In the genomic region with DNA sequence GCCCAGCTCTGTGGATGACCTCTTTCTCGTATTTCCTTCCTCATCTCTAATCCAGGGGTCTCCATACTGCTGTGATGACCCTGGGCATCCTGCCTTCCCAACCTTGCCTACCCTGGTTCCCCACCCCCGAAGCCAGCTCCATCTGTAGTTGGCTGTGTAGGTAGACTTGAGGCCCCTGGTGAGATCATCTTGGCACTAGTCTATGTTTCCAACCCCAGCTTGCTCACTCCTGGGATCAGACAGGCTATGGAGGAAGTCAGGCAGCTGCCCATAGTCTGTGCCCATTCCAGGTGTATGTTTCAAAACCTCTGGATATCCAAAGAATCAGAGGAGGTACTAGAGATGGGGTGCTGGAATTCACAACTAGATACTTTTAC, we compare ENCODE assay signal across 8 mouse cellular contexts. TPM values are rescaled to one million over a fixed set of nuclear protein-coding genes. Genes with fewer than 3 reads are reported as not detected.
DNase-seq lines count a peak whose midpoint lies in the region; ATAC-seq and TF ChIP-seq lines count a peak whose summit lies in the region.
"Had no signal": no experiment of that assay in that cellular context is flagged by ENCODE, and none has a peak within 500 bp of the region (broad histone marks: within the 10 kb centered on the region; RNA-seq: fewer than 3 reads in every experiment).

No protein-coding gene starts in this region.

- H3K4me1 ChIP-seq in hindbrain, postnatal 0 days (ENCODE audit: insufficient read depth, low read length): peaks cover 15% of the 10 kb centered on the region
- peaks cover 22% of the 10 kb centered on the region for H3K4me1 ChIP-seq in hindbrain, embryonic 10.5 days (replicated peaks)
- H3K4me1 ChIP-seq in brown adipose tissue, adult 24 weeks (ENCODE audit: control insufficient read depth, insufficient read depth, insufficient read length, low read length): peaks cover 5% of the 10 kb centered on the region; the same call in 1 of the 2 replicates
- no peaks in the 10 kb centered on the region for H3K4me1 ChIP-seq in embryonic facial prominence, embryonic 11.5 days (ENCODE audit: control insufficient read depth, insufficient read depth, low read length)
- H3K4me1 ChIP-seq in liver, embryonic 13.5 days (replicated peaks): peaks cover 12% of the 10 kb centered on the region
- H3K4me1 ChIP-seq: neural tube, embryonic 12.5 days had no signal

- no peak overlapping the region for H3K4me3 ChIP-seq in hindbrain, postnatal 0 days (ENCODE audit: low read length)
- no peak overlapping the region for H3K4me3 ChIP-seq in hindbrain, embryonic 10.5 days
- no peak overlapping the region for H3K4me3 ChIP-seq in brown adipose tissue, adult 24 weeks (ENCODE audit: insufficient read depth, low read depth, low read length)
- H3K4me3 ChIP-seq in embryonic facial prominence, embryonic 11.5 days (ENCODE audit: low read depth, low read length): no peak overlapping the region
- H3K4me3 ChIP-seq in liver, embryonic 13.5 days (replicated peaks): no peak overlapping the region
- H3K4me3 ChIP-seq: neural tube, embryonic 12.5 days had no signal

- peak overlapping the region; percentile 54; the same call in 1 of the 2 replicates for H3K27ac ChIP-seq in hindbrain, postnatal 0 days
- H3K27ac ChIP-seq in hindbrain, embryonic 10.5 days: no peak overlapping the region
- H3K27ac ChIP-seq in brown adipose tissue, adult 24 weeks (replicated peaks; ENCODE audit: low read depth, low read length): 0 out of 2 replicates have a peak overlapping the region, but pooled peaks have one; percentile 35
- no peak overlapping the region for H3K27ac ChIP-seq in embryonic facial prominence, embryonic 11.5 days (replicated peaks; ENCODE audit: low read depth, low read length)
- peak overlapping the region; percentile 80 for H3K27ac ChIP-seq in liver, embryonic 13.5 days
- H3K27ac ChIP-seq: neural tube, embryonic 12.5 days had no signal

- no peak for ATAC-seq in hindbrain, postnatal 0 days
- no peak for ATAC-seq in embryonic facial prominence, embryonic 11.5 days (replicated peaks; ENCODE audit: insufficient number of reproducible peaks, low FRiP score, low TSS enrichment, low read depth)
- no peak; the same call in 1 of the 2 replicates for ATAC-seq in liver, embryonic 13.5 days (ENCODE audit: low read depth)

- TF ChIP-seq CTCF in hindbrain, postnatal 0 days (IDR thresholded peaks at IDR 0.05; ENCODE audit: low read depth): no peak

- no peaks in the 10 kb centered on the region for H3K9me3 ChIP-seq in hindbrain, postnatal 0 days (ENCODE audit: low read length)
- no peaks in the 10 kb centered on the region for H3K9me3 ChIP-seq in hindbrain, embryonic 10.5 days
- no peaks in the 10 kb centered on the region for H3K9me3 ChIP-seq in embryonic facial prominence, embryonic 11.5 days (replicated peaks; ENCODE audit: control insufficient read depth, low read length)
- no peaks in the 10 kb centered on the region for H3K9me3 ChIP-seq in liver, embryonic 13.5 days (replicated peaks)
- H3K9me3 ChIP-seq: neural tube, embryonic 12.5 days had no signal

- 0 out of 2 replicates have a peak overlapping the region, but pooled peaks have one; percentile 38 for H3K4me2 ChIP-seq in hindbrain, postnatal 0 days (ENCODE audit: low read depth, low read length)
- H3K4me2 ChIP-seq in embryonic facial prominence, embryonic 11.5 days (ENCODE audit: low read depth, low read length): no peak overlapping the region
- H3K4me2 ChIP-seq in liver, embryonic 13.5 days: no peak overlapping the region

- no peak overlapping the region for H3K9ac ChIP-seq in hindbrain, postnatal 0 days (replicated peaks; ENCODE audit: low read length)
- no peak overlapping the region for H3K9ac ChIP-seq in embryonic facial prominence, embryonic 11.5 days (replicated peaks; ENCODE audit: low read length)
- no peak overlapping the region; the same call in 1 of the 2 replicates for H3K9ac ChIP-seq in liver, embryonic 13.5 days
- H3K9ac ChIP-seq: neural tube, embryonic 12.5 days had no signal

- no peak for DNase-seq in hindbrain, postnatal 0 days (ENCODE audit: low spot score)
- DNase-seq in hindbrain, embryonic 10.5 days (ENCODE audit: low spot score): no peak
- peak; percentile 17 for DNase-seq in embryonic facial prominence, embryonic 11.5 days (ENCODE audit: low spot score)
- no peak for DNase-seq in liver, embryonic 13.5 days
- no peak for DNase-seq in cerebellum, postnatal 25 days
- no peak for DNase-seq in cerebellum, postnatal 36 days

- WGBS in hindbrain, postnatal 0 days: 49% methylated on average over 2 of the region's 2 CpGs
- 55% methylated on average over 2 of the region's 2 CpGs for WGBS in hindbrain, embryonic 10.5 days
- WGBS in embryonic facial prominence, embryonic 11.5 days: 66% methylated on average over 2 of the region's 2 CpGs
- WGBS in liver, embryonic 13.5 days (ENCODE audit: insufficient replicate concordance): 14% methylated on average over 2 of the region's 2 CpGs

- H3K27me3 ChIP-seq in hindbrain, postnatal 0 days (ENCODE audit: insufficient read depth, low read length): no peaks in the 10 kb centered on the region
- H3K27me3 ChIP-seq in hindbrain, embryonic 10.5 days (ENCODE audit: insufficient read depth, poor library complexity, severe bottlenecking): 0 out of 2 replicates have a peak, but pooled peaks cover 4% of the 10 kb centered on the region
- H3K27me3 ChIP-seq in embryonic facial prominence, embryonic 11.5 days (ENCODE audit: control insufficient read depth, insufficient read depth, low read length): no peaks in the 10 kb centered on the region
- no peaks in the 10 kb centered on the region for H3K27me3 ChIP-seq in liver, embryonic 13.5 days
- H3K27me3 ChIP-seq: neural tube, embryonic 12.5 days had no signal

- no peaks in the 10 kb centered on the region for H3K36me3 ChIP-seq in hindbrain, postnatal 0 days (ENCODE audit: insufficient read depth, low read length)
- H3K36me3 ChIP-seq in hindbrain, embryonic 10.5 days: no peaks in the 10 kb centered on the region
- no peaks in the 10 kb centered on the region for H3K36me3 ChIP-seq in embryonic facial prominence, embryonic 11.5 days (replicated peaks; ENCODE audit: control insufficient read depth, insufficient read depth, low read depth, low read length)
- no peaks in the 10 kb centered on the region for H3K36me3 ChIP-seq in liver, embryonic 13.5 days
- H3K36me3 ChIP-seq: neural tube, embryonic 12.5 days had no signal

RNA-seq across cellular contexts. Expression of gene Sardh, which starts 0.7 kb away (rescaled TPM):
- total RNA-seq in hindbrain, postnatal 0 days (2014; rRNA removed): 14.2 and 22.3 TPM in 2 replicates
- 10.4 and 10.8 TPM in 2 replicates for polyA plus RNA-seq in hindbrain, postnatal 0 days (2015; fragmentation: Nextera tagmentation; extraction: Ambion mirVana)
- 1.9 and 3.9 TPM in 2 replicates for polyA plus RNA-seq in hindbrain, embryonic 10.5 days (2016; fragmentation: Nextera tagmentation; extraction: Ambion mirVana)
- 12.8 and 17.7 TPM in 2 replicates for polyA plus RNA-seq in brown adipose tissue, adult 24 weeks (2012; ENCODE audit: insufficient read depth, insufficient read length, missing spikeins)
- 2.7 and 2.8 TPM in 2 replicates for polyA plus RNA-seq in embryonic facial prominence, embryonic 11.5 days (2014; fragmentation: Nextera tagmentation; extraction: Ambion mirVana)
- 36.1 and 40.3 TPM in 2 replicates for polyA plus RNA-seq in liver, embryonic 13.5 days (2015; fragmentation: Nextera tagmentation; extraction: Ambion mirVana)

Comparison
In these comparisons a context has a peak if more than half of its experiments do, and no peak if none do; other contexts are left out.
1. H3K27ac ChIP-seq: peak in hindbrain, postnatal 0 days (single experiment), brown adipose tissue, adult 24 weeks (single experiment) and liver, embryonic 13.5 days (single experiment); none in hindbrain, embryonic 10.5 days (single experiment) and embryonic facial prominence, embryonic 11.5 days (single experiment).